Mouse (Mus musculus) ES-E14 (cell line): ENCODE measurements around the gene Nxf1.

Source experiments
- MAFK ChIP-seq: IDR thresholded peaks from 2 replicates; pipeline ENCODE4 v1.6.1; 2014; ENCODE audit warnings: mild to moderate bottlenecking, low read depth, low read length, inconsistent platforms; ENCODE audit not compliant: insufficient read depth
- ZC3H11A ChIP-seq: IDR thresholded peaks from 2 replicates; pipeline ENCODE4 v1.6.1; 2012; ENCODE audit warnings: low read depth, mild to moderate bottlenecking, inconsistent platforms, low read length, borderline replicate concordance

DNA sequence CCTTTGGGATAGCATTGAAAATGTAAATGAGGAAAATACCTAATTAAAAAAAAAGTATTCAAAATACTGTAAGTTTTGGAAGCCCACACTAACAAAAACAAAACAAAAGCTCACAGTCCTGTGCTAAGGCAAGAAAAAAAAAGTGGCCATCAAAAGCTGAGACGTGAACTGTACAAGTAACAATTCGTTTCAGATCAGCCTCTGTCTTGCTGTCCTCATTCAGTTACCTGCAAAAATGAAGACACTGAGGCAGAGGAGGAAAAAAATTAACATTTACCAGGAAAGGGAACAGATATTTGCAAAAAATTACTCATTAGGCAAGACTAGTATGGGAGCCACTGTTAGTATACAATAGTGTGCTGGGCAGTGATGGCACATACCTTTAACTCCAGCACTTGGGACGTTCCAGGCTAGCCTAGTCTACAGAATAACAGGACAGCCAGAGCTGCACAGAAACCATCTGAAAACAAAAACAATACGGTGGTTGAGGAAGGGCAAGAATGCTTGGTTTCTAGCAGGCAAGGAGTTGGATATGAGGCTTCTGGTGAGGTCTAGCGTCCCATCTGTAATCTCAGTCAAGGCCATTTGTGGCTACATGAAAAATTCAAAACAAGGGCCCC lies 29.3 kb upstream of the Nxf1 start:
- no peak for TF ChIP-seq MAFK
- no peak for TF ChIP-seq ZC3H11A
